Mouse (Mus musculus): Measurements from ENCODE around the gene Lclat1. TPM values are rescaled to one million over a fixed set of nuclear protein-coding genes. Genes with fewer than 3 reads are reported as not detected.
A peak's percentile ranks its signal among the peaks of the same experiment; 100 is the strongest.

Lclat1 gene
- polyA plus RNA-seq (2012; rRNA removed) = 12.4 and 14.4 TPM in 2 replicates

DNA sequence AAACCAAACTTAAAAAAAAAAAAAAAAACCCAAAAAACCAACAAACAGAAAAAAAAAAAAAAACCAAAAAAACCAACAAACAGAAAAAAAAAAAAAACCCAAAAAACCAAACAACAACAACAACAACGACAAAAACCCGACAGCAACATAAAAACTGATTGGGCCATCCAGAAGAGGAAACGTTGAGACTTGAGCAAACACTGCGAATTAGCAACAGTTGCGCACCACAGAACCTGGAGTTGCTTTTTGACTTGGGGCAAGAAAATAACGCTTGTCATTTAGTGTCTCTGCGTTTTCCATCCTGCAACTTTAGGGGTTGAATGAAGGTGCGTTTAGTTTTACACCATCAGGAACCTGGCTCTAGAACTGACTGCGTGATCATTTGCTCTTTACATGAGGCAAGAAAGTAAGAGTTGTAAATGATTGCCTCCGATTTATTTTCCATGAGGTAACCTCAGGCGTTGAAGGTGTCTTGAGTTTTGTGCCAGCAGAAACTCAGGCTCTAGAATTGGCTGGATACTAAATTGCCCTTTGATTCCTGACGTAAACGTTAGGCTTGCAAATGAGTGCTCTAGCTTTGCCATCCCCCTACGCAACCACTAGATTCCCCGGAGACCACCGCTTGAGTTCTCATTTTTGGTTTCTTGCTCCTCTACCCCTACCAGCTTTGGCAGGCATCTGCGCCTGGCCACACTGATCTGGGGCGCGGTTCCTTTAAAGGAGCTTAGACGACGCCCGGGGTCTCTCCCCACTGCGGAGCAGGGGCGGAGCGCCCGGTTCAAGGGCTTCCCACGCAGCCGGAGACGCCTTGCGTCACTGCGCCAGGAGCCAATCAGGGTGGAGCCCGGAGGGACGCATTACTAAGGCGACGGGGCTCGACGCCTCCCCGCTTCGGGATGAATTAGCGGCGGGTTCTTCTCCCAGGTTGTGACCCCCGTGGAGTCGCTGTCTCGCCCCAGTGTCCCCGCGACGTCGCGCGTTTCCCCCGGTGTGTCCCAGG is at the start of gene Lclat1:
TSS of gene Lclat1 (plus strand) at position 828 of the 1,000 bp plus-strand sequence.
- Histone ChIP-seq H3K4me3 (replicated peaks; ENCODE audit: insufficient read depth, low read depth, low read length) (peak within 1 kb of the TSS; percentile 93), H3K27me3 (ENCODE audit: control insufficient read depth, insufficient read depth, low read length) (no peaks in the 10 kb centered on the region; the same call in 1 of the 2 replicates), H3K27ac (ENCODE audit: insufficient read depth, low read length) (peak within 1 kb of the TSS; percentile 49), H3K4me1 (ENCODE audit: control insufficient read depth, insufficient read depth, low read length) (no peaks in the 10 kb centered on the region)
- DNase-seq = peak; percentile 95
- 4% methylated on average over 51 of the region's 51 CpGs for WGBS
- TF ChIP-seq CTCF (IDR thresholded peaks at IDR 0.05; ENCODE audit: borderline replicate concordance, insufficient read depth, low read depth, low read length) (no peak), POLR2A (IDR thresholded peaks at IDR 0.05; ENCODE audit: borderline replicate concordance, insufficient read depth, low read length) (peak; percentile 76; the same call in 1 of the 2 replicates)

- Histone ChIP-seq H3K4me3 (replicated peaks; ENCODE audit: insufficient read depth, low read depth, low read length) (no peak overlapping the region), H3K27me3 (ENCODE audit: control insufficient read depth, insufficient read depth, low read length) (no peaks in the 10 kb centered on the region), H3K27ac (ENCODE audit: insufficient read depth, low read length) (no peak overlapping the region), H3K4me1 (ENCODE audit: control insufficient read depth, insufficient read depth, low read length) (no peaks in the 10 kb centered on the region)
- no peak for DNase-seq
- TF ChIP-seq POLR2A (IDR thresholded peaks at IDR 0.05; ENCODE audit: borderline replicate concordance, insufficient read depth, low read length) (no peak), CTCF (IDR thresholded peaks at IDR 0.05; ENCODE audit: borderline replicate concordance, insufficient read depth, low read depth, low read length) (no peak)
- WGBS = 14% methylated on average over 5 of the region's 5 CpGs
These were observed 49.5 kb upstream of the Lclat1 start for GRCm38 (mm10) chr17:73058319-73058718.

GRCm38 (mm10) chr17:73060224-73060896 is 47.4 kb upstream of the Lclat1 start:
- no peaks in the 10 kb centered on the region for H3K27me3 ChIP-seq (ENCODE audit: control insufficient read depth, insufficient read depth, low read length)
- H3K27ac ChIP-seq (ENCODE audit: insufficient read depth, low read length) = no peak overlapping the region
- no peaks in the 10 kb centered on the region for H3K4me1 ChIP-seq (ENCODE audit: control insufficient read depth, insufficient read depth, low read length)
- H3K4me3 ChIP-seq (replicated peaks; ENCODE audit: insufficient read depth, low read depth, low read length) = no peak overlapping the region
- 19% methylated on average over 3 of the region's 3 CpGs for WGBS
- no peak for DNase-seq
- no peak for TF ChIP-seq POLR2A (IDR thresholded peaks at IDR 0.05; ENCODE audit: borderline replicate concordance, insufficient read depth, low read length)
- no peak for TF ChIP-seq CTCF (IDR thresholded peaks at IDR 0.05; ENCODE audit: borderline replicate concordance, insufficient read depth, low read depth, low read length)

- no peak for TF ChIP-seq CTCF (IDR thresholded peaks at IDR 0.05; ENCODE audit: borderline replicate concordance, insufficient read depth, low read depth, low read length)
- TF ChIP-seq POLR2A (IDR thresholded peaks at IDR 0.05; ENCODE audit: borderline replicate concordance, insufficient read depth, low read length) = no peak
- Histone ChIP-seq H3K4me3 (replicated peaks; ENCODE audit: insufficient read depth, low read depth, low read length) (no peak overlapping the region), H3K4me1 (ENCODE audit: control insufficient read depth, insufficient read depth, low read length) (no peaks in the 10 kb centered on the region), H3K27me3 (ENCODE audit: control insufficient read depth, insufficient read depth, low read length) (no peaks in the 10 kb centered on the region), H3K27ac (ENCODE audit: insufficient read depth, low read length) (no peak overlapping the region)
- 41% methylated on average over 8 of the region's 8 CpGs for WGBS
- DNase-seq = no peak
These were observed 46.9 kb upstream of the Lclat1 start for GRCm38 (mm10) chr17:73060897-73061252.

- no peaks in the 10 kb centered on the region for H3K27me3 ChIP-seq (ENCODE audit: control insufficient read depth, insufficient read depth, low read length)
- no peak overlapping the region for H3K27ac ChIP-seq (ENCODE audit: insufficient read depth, low read length)
- H3K4me1 ChIP-seq (ENCODE audit: control insufficient read depth, insufficient read depth, low read length) = no peaks in the 10 kb centered on the region
- no peak for TF ChIP-seq POLR2A (IDR thresholded peaks at IDR 0.05; ENCODE audit: borderline replicate concordance, insufficient read depth, low read length)
- TF ChIP-seq CTCF (IDR thresholded peaks at IDR 0.05; ENCODE audit: borderline replicate concordance, insufficient read depth, low read depth, low read length) = no peak
- no peak overlapping the region for H3K4me3 ChIP-seq (replicated peaks; ENCODE audit: insufficient read depth, low read depth, low read length)
- 83% methylated on average over 1 of the region's 1 CpGs for WGBS
- no peak for DNase-seq
These were observed 45.1 kb upstream of the Lclat1 start for GRCm38 (mm10) chr17:73062701-73063100.

- Histone ChIP-seq H3K4me3 (replicated peaks; ENCODE audit: insufficient read depth, low read depth, low read length) (no peak overlapping the region), H3K27ac (ENCODE audit: insufficient read depth, low read length) (no peak overlapping the region), H3K4me1 (ENCODE audit: control insufficient read depth, insufficient read depth, low read length) (no peaks in the 10 kb centered on the region), H3K27me3 (ENCODE audit: control insufficient read depth, insufficient read depth, low read length) (no peaks in the 10 kb centered on the region)
- TF ChIP-seq POLR2A (IDR thresholded peaks at IDR 0.05; ENCODE audit: borderline replicate concordance, insufficient read depth, low read length) (no peak), CTCF (IDR thresholded peaks at IDR 0.05; ENCODE audit: borderline replicate concordance, insufficient read depth, low read depth, low read length) (no peak)
- no peak for DNase-seq
- WGBS = 93% methylated on average over 2 of the region's 2 CpGs
These were observed 44.5 kb upstream of the Lclat1 start for GRCm38 (mm10) chr17:73063299-73063698.

DNA sequence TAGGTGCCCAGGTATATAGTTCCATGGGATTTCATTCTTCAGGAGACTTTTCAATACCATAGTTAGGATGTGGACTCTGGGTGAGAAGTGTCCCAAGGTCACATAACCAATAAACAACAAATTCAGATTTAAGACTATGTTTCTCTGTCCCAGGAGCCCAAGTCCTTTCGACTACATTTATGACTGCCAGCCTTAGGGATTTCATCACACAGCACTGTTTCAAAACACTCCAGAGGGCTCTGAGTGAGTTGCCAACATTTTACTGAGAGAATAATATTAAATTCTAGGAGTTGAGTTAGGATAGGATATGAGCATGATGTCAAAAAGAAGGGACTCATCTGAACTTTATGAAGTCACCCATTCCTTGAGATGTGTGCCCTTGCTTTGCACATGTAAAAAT is 44.0 kb upstream of the Lclat1 start:
- Histone ChIP-seq H3K4me1 (ENCODE audit: control insufficient read depth, insufficient read depth, low read length) (no peaks in the 10 kb centered on the region), H3K4me3 (replicated peaks; ENCODE audit: insufficient read depth, low read depth, low read length) (no peak overlapping the region), H3K27me3 (ENCODE audit: control insufficient read depth, insufficient read depth, low read length) (no peaks in the 10 kb centered on the region), H3K27ac (ENCODE audit: insufficient read depth, low read length) (no peak overlapping the region)
- DNase-seq = no peak
- no peak for TF ChIP-seq CTCF (IDR thresholded peaks at IDR 0.05; ENCODE audit: borderline replicate concordance, insufficient read depth, low read depth, low read length)
- no peak for TF ChIP-seq POLR2A (IDR thresholded peaks at IDR 0.05; ENCODE audit: borderline replicate concordance, insufficient read depth, low read length)
- 84% methylated on average over 1 of the region's 1 CpGs for WGBS

Measured in cerebellum, adult 2 months (tissue).